Mouse (Mus musculus): Measurements from ENCODE around the gene Fank1. TPM values are rescaled to one million over a fixed set of nuclear protein-coding genes. Genes with fewer than 3 reads are reported as not detected.

Fank1 gene
- total and polyA plus RNA-seq, 3 experiments, result 0.16 to 0.17 TPM; not detected in 1

GRCm38 (mm10) chr7:133919918-133920317 lies 143.3 kb downstream of the Fank1 start:
- TF ChIP-seq ELF1 (IDR thresholded peaks at IDR 0.05; ENCODE audit: low read depth, low read length) (no peak), MAX (IDR thresholded peaks at IDR 0.05; ENCODE audit: low read length) (no peak), MAZ (IDR thresholded peaks at IDR 0.05; ENCODE audit: low read depth, low read length) (no peak), EP300 (IDR thresholded peaks at IDR 0.05; ENCODE audit: low read length) (no peak), KAT2A (IDR thresholded peaks at IDR 0.05; ENCODE audit: insufficient replicate concordance, low read length) (no peak), CHD2 (IDR thresholded peaks at IDR 0.05; ENCODE audit: low read length) (no peak), POLR2A (IDR thresholded peaks at IDR 0.05; ENCODE audit: low read depth, low read length) (no peak), NELFE (IDR thresholded peaks at IDR 0.05; ENCODE audit: low read depth, low read length) (no peak), JUN (IDR thresholded peaks at IDR 0.05; ENCODE audit: insufficient read depth, low read depth, low read length) (no peak), GABPA (IDR thresholded peaks at IDR 0.05; ENCODE audit: insufficient replicate concordance, low read depth, low read length) (no peak), USF2 (conservative IDR thresholded peaks at IDR 0.05; ENCODE audit: low read depth, low read length) (no peak), CHD1 (IDR thresholded peaks at IDR 0.05; ENCODE audit: low read depth, low read length) (no peak), TBP (conservative IDR thresholded peaks at IDR 0.05; ENCODE audit: low read depth, low read length) (no peak), PAX5 (IDR thresholded peaks at IDR 0.05; ENCODE audit: low read length) (no peak), CTCF (conservative IDR thresholded peaks at IDR 0.05 in 1 of 2, IDR thresholded peaks at IDR 0.05 in 1 of 2; ENCODE audit: low read depth in 2 of 2, low read length in 2 of 2) (no peak), MYC (IDR thresholded peaks at IDR 0.05; ENCODE audit: low read depth, low read length) (no peak), E2F4 (IDR thresholded peaks at IDR 0.05; ENCODE audit: insufficient replicate concordance, low read depth, low read length) (no peak), SIN3A (IDR thresholded peaks at IDR 0.05; ENCODE audit: low read length) (no peak), ZC3H11A (IDR thresholded peaks at IDR 0.05; ENCODE audit: low read depth, low read length) (no peak)
- Histone ChIP-seq H3K27me3 (replicated peaks) (peaks cover 14% of the 10 kb centered on the region), H3K36me3 (replicated peaks in 1 of 2; ENCODE audit: control insufficient read depth in 1 of 2, insufficient read depth in 1 of 2, low read length in 1 of 2) (no peaks in the 10 kb centered on the region), H3K79me2 (replicated peaks; ENCODE audit: control insufficient read depth, extremely low read depth, insufficient read depth, poor library complexity, severe bottlenecking) (no peaks in the 10 kb centered on the region), H3K4me1 (ENCODE audit: control insufficient read depth in 1 of 2, insufficient read depth in 2 of 2) (no peaks in the 10 kb centered on the region), H3K9me3 (replicated peaks; ENCODE audit: low read length) (peaks cover 55% of the 10 kb centered on the region), H3K27ac (ENCODE audit: insufficient read depth, low read depth) (no peak overlapping the region), H3K9ac (ENCODE audit: insufficient read depth, low read depth) (no peak overlapping the region), H3K4me2 (ENCODE audit: insufficient read depth, low read depth, poor library complexity, severe bottlenecking) (no peak overlapping the region), H3K4me3 (replicated peaks in 1 of 3; ENCODE audit: low read depth in 2 of 3, low read length in 2 of 3, poor library complexity in 1 of 3) (no peak overlapping the region)
- in situ Hi-C loops (cut with MboI; ENCODE audit: low pct_ligation_motif_present, low pct_unique_long_range_greater_than_20kb, low sequenced_read_pairs), result no loop called here
- dilution Hi-C loops (cut with MboI; ENCODE audit: extremely low pct_ligation_motif_present, extremely low pct_unique_long_range_greater_than_20kb, low sequenced_read_pairs), result no loop called here
- DNase-seq (ENCODE audit: extremely low read depth), result no peak

DNA sequence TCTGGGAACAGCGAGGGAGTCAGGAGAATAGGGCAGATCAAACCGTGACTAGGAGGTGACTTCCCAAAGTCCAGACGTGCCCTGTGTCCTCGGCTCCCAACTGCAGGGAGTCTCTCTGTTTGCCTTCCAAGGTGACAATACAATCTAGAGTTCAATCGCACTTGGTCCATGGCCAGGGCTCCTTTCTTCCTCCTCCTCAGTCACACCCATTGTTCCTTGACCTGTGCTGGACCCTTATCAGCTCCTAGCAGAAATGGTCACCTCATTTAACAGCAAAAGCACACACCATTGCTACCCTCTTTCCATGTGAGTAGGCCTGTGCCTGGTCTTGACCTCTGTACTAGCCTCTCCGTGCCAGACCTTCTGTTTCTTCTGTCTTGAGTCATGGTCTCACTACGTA lies 144.1 kb downstream of the Fank1 start:
- in situ Hi-C loops (cut with MboI; ENCODE audit: low pct_ligation_motif_present, low pct_unique_long_range_greater_than_20kb, low sequenced_read_pairs) (no loop called here), dilution Hi-C loops (cut with MboI; ENCODE audit: extremely low pct_ligation_motif_present, extremely low pct_unique_long_range_greater_than_20kb, low sequenced_read_pairs) (no loop called here)
- Histone ChIP-seq H3K27me3 (replicated peaks) (peaks cover 14% of the 10 kb centered on the region), H3K36me3 (replicated peaks in 1 of 2; ENCODE audit: control insufficient read depth in 1 of 2, insufficient read depth in 1 of 2, low read length in 1 of 2) (no peaks in the 10 kb centered on the region), H3K4me1 (ENCODE audit: control insufficient read depth in 1 of 2, insufficient read depth in 2 of 2) (no peaks in the 10 kb centered on the region), H3K79me2 (replicated peaks; ENCODE audit: control insufficient read depth, extremely low read depth, insufficient read depth, poor library complexity, severe bottlenecking) (no peaks in the 10 kb centered on the region), H3K4me2 (ENCODE audit: insufficient read depth, low read depth, poor library complexity, severe bottlenecking) (no peak overlapping the region), H3K27ac (ENCODE audit: insufficient read depth, low read depth) (no peak overlapping the region), H3K4me3 (replicated peaks in 1 of 3; ENCODE audit: low read depth in 2 of 3, low read length in 2 of 3, poor library complexity in 1 of 3) (no peak overlapping the region), H3K9ac (ENCODE audit: insufficient read depth, low read depth) (no peak overlapping the region), H3K9me3 (replicated peaks; ENCODE audit: low read length) (peaks cover 56% of the 10 kb centered on the region)
- no peak for DNase-seq (ENCODE audit: extremely low read depth)
- TF ChIP-seq POLR2AphosphoS2 (IDR thresholded peaks at IDR 0.05; ENCODE audit: low read depth, low read length) (no peak), BHLHE40 (IDR thresholded peaks at IDR 0.05; ENCODE audit: low read depth, low read length) (no peak), SMC3 (IDR thresholded peaks at IDR 0.05; ENCODE audit: low read depth, low read length) (no peak), ZKSCAN1 (IDR thresholded peaks at IDR 0.05; ENCODE audit: borderline replicate concordance, low read depth, low read length) (no peak), CHD1 (IDR thresholded peaks at IDR 0.05; ENCODE audit: low read depth, low read length) (no peak)

Measured in CH12.LX (cell line).